Mouse (Mus musculus) kidney, adult 2 months (tissue): ENCODE results near the gene 5031439G07Rik.

ENCODE experiments used
- CTCF ChIP-seq: fragments of 200-500 bp; conservative IDR thresholded peaks from 2 replicates; pipeline ENCODE4 v1.5.1; 2011; ENCODE audit warnings: low read depth, mild to moderate bottlenecking, control low read depth, low read length, moderate library complexity, mixed read lengths; ENCODE audit not compliant: insufficient read depth, insufficient read length
- POLR2A ChIP-seq: fragments of 200-500 bp; IDR thresholded peaks from one replicate; pipeline ENCODE4 v1.6.1; 2011; ENCODE audit warnings: low read depth, low read length, control low read depth

DNA sequence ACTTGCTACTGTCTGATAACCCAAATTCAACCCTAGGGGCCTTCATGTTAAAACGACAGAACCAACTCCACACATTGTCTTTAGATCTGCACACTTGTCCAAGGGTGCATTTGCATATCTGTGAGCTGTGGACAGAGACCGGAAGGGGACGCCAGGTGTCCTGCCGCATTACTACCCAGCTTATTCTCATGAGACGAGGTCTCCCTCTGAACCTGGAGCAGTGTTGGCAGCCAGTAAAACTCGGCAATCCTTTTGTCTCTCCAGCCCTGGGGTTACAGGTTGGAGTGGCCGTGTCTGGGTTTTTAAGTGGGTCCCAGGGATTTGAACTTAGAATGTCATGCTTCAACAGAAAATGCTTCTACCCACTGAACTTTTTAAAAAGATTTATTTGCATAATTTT lies 11.6 kb upstream of the 5031439G07Rik start:
- TF ChIP-seq CTCF (no peak), POLR2A (no peak)
